Mouse (Mus musculus) ovary, postnatal 14 days (tissue): ENCODE measurements around the gene Rhbdd2.

Source experiments
- DNase-seq: peaks from one replicate; pipeline ENCODE4 v3.0.0; 2022; ENCODE audit warnings: low spot score

Gene Rhbdd2

DNA sequence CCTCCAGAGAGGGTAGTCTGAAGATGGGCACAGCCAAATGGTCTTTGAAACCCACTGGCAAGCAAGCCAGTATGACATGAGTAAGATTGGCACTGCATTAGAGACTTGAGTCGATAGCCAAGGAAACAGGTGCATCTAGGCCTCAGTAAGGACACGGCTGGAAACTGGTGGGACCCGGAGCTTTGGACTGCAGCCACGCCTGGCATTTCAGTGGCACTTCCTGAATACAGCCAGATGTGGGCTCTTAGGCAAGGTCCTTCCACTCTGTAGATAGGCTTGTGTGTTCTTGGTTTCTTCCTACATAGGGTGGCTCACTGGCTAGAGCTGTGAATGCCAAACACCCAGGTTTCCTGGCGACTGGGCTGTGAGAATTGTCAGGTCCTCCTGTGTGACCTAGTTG is 12.9 kb downstream of the Rhbdd2 start:
- DNase-seq = no peak

DNA sequence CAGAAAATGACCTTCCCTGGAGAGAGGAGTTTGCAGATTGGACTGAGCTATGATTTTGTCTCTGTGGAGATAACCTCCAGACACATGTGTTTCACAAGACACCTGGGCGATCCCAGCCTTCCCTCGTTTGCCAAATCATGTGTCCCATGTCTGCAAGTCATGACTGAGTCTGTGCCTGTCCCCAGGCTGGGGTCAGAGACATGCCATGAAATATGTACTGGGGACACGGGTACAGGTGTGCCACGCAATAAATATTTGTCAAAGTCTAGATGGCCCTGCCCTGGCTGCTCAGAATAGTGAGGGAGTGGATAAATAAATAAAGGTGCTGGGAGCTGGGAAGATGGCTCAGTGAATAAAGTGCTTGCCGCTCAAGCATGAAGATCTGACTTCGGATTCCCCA is 13.6 kb downstream of the Rhbdd2 start:
- no peak for DNase-seq

DNA sequence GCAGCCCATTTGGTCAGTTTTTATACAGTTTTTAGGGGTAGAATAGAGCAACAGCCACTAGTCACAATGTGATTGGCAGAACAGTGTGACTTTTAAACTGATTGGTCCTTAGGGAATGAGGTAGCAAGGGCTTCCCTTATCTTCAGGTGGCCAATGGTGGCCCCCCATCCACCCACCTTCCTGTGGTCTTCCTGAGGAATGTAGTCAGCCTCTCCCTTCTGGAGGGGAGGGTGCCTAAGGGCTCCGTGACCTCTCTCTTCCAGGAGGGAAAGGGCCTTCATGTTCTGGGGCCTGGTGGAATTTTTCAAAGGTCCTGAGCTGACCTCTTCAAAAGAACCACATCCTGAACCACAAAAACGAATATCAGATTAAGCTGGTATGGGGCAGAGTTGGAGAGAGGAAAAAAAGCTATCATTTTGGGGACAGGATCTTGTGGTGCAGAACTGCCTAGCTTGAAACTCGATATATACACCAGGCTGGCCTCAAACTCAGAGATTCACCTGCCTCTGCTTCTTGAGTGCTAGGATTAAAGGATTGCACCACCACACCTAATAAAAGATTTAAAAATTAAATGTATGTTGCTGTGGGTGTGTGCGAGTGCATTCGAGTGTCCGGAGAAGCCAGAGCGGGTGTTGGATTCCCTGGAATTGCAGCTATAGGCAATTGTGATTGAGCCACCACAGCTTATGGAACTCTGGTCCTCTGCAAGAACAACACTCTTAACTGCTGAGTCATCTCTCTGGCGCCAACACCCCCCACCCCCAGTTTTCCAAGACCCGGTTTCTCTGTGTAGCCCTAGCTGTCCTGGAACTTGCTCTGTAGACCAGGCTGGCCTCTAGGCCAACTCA is 16.3 kb downstream of the Rhbdd2 start:
- DNase-seq = no peak

DNA sequence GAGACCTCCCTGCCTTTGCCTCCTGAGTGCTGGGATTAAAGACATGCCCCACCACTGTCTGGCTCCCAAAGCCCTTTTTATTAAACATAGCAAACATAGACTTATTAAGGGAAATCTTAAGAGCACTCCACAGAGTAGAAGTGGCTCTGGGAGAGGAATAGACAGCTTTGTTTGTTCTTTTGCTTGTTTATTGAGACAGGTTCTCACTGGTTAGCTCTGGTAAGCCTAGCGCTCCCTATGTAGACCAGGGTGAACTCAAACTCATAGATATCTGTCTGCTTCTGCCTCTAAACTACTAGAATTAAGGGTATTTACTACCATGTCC is 16.9 kb downstream of the Rhbdd2 start:
- no peak for DNase-seq

DNA sequence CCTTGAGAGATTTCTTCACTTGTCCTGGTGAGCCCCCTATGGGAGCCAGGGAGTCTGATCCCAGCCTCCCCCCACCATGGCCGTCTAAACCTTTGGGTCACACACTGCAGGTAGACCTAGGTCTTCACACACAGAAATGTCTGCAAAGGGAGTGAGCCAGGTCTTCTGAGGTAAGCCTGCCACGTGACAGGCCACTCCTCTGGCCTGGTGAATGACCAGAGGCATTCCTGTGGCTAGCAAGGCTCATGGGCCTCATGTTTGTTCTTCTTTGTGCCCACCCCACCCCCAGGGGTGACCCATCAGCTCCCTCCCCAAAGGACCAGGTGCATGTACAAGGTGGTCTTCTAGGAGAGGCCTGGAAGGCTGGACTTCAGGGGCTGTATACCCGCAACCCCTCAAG is 19.1 kb downstream of the Rhbdd2 start:
- no peak for DNase-seq

DNA sequence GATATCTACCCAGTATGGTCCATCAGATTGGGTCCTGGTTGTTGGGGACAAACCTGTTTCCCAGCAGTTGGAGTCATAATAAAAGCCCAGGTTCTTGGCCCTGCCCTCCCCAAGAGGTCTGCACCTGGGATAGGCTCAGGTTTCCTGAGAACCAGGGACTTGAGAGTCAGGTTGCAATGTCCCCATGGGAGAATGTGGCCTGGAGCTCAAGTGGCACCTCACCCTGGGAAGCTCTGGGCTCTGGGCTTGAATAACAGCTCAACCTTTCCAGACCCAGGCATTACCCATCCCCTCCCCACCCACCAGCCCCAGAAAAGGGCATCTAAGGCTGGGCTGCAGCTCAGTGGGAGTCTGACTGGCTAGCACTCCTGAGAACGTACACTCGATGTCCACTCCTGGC is 20.8 kb downstream of the Rhbdd2 start:
- no peak for DNase-seq

DNA sequence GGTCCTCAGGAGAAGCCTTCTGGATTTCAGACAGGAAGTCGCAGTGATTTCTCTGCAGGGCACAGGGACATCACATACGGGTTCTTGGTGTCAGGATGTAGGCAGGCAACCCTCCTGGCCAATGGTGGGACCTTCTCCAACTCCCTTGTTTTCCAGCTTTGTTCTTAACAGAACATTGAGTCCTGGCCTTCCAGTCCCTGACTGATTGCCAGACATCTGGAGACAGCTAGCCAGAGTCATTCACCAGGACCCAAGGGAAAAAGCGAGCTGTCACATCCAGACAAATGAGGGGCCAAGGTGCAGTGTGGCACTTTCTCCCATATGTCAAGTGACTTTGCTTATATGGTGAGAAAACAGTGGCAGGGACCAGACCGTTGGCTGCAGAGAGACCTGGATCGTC is 23.6 kb downstream of the Rhbdd2 start:
- DNase-seq = no peak

DNA sequence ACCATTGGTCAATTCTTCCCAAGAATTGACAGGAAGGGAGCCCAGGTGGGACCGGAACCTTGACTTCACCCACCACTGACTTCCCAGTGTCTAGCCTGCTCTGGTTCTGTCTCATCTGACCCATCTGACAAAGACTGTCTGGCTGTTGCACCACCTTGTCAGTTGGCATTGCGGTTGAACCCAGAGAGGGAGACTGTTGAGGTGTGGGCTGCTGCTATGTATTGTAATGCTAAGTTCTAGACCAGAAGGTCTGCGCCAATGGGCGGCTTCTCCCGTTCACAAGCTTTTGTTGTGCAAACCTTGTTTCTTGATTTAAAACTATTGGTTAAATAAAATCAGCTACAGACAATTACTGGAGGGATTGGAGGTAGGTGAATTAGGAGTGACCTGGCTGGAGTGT is 24.7 kb downstream of the Rhbdd2 start:
- DNase-seq = no peak

DNA sequence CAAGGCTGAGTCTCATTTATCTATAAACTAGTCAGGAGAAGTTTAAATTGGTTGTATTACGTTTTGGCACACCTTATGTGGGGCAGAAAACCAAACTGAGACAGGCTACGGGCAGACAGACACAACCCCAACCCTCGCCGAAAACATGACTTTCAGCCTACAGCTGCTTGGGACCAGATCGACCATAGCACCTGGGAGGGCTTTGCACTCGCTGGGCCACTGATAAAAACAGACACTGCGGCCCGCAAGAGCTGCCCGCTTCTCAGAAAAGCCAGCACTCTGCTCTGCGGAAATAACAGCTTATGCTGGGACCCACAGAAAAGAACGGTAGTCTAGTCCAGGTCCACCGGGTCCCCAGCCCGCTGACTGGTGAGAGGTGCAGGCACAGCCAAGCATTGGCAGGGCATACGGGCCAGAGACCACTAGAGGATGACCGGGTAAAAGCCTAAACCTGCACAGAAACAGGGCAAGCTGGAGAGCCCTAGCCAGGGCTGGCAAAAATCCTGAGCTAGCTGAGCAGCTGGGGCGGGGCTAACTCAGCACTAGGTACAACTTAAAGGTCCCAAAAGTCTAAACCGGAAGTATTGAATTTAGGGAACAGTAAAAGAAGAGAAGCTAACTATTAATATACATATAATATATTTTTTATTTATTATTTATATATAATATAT is 25.4 kb downstream of the Rhbdd2 start:
- DNase-seq = no peak

DNA sequence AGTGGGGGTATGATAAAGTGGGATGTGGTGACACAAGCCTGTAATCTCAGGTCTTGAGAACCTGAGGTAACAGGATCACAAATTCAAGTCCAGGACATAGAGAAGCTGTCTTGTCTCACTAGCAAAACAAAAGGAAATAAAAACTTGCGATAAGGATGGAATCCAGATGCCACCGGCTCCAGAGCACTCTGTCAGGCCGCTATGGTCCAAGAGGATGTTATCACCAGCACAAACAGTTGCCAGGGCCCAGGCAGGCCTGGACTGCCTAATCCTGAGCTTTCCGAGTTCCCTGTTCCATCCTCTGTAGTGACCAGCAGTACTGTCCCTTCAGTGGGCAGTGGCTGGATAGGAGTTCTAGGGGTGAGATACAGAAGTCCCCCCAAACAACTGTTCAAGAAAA is 27.5 kb downstream of the Rhbdd2 start:
- no peak for DNase-seq

DNA sequence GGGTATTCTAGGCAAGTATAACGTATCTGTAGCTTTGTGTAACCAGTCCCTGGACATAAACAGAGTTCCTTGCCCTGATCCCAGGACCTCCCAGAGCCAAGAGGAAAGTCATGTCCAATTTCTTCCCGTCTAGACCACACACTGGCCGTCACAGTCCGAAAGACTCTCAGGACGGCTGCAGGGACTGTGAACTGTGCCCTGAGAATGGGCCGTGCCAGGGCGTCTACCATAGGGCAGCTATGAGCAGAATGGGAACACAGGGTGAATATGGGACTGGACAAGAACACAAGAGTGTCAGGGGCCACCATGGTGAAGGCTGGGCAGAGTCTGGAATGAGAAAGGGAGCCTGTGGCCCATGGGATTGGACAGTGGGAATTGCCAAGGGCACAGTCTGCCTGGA is 28.1 kb downstream of the Rhbdd2 start:
- DNase-seq = no peak

DNA sequence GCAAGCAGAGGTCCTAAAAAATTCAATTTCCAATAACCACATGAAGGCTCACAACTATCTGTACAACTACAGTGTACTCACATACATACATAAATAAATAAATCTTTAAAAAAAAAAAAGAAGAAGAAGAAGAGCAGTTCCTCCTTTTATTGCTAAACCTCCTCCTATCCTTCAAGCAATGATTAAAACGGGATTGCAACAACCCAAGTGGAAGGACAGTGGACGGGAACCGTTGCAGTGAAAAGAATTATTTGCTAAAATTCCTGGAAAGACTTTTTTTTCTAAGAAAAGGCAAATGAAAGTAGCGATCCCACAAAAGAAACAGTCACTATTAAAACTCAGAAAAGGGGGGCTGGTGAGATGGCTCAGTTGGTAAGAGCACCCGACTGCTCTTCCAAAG is 34.5 kb downstream of the Rhbdd2 start:
- DNase-seq = no peak

DNA sequence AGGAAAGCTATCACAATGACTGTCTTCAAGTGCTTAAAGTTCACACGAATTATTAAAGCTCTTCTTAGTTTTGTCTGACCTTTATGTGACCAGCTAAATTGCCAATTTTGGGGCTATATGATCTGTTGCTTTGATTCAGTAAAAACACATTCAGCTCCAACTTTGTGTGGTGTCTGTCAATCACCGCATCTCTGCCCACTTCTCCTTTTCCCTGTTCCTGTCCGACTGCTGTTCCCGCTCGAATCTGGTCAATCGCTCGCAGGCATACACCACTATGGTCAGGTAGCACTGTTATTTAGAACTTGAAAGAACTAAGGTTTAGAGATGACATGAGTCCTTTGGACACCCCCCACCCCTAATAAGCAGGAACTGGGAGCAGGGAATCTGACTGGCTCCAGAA is 35.7 kb downstream of the Rhbdd2 start:
- no peak for DNase-seq

DNA sequence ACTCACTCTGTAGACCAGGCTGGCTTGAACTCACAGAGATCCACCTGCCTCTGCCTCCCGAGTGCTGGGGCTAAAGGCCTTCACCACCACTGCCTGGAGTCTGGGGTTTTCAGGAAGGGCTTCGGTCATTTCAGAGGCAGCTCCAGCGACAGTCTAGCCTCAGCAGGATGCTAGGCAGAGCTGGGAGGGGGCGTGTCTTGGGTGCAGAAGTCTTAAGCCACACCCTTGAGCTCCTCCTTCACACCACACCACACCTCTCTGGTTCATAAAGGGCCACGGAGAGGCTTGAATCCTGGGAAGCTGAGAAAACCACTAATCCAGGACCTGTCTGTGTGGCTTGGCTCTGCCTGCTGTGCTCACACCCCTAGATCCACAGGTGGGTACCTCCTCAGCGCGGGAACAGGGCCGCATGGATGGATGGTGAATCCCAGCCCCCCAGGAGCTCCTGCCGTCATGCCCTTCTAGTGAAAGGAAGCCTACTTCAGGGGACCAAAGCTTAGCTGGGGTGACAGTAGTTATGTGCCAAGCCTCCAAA is 37.4 kb downstream of the Rhbdd2 start, which contains the start of gene Por:
TSS of gene Por (plus strand) at position 293 of the 535 bp plus-strand sequence.
- DNase-seq = no peak

DNA sequence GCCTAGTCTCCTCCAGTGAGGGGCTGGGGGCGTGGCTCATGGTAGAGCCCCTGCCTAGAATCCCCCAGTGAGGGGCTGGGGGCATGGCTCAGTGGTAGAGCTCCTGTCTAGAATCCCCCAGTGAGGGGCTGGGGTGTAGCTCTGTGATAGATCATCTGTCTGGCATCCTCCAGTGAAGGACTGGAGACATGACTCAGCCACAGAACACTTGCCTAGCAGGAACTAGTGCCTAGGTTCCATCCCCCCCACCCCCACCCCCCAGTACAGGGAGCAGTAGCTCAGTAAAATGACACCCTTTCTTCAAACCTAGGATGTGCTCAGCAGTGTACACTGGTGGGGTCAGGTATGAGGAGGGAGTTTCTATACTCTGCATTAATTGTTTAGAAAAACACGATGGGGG is 38.5 kb downstream of the Rhbdd2 start:
- DNase-seq = no peak

DNA sequence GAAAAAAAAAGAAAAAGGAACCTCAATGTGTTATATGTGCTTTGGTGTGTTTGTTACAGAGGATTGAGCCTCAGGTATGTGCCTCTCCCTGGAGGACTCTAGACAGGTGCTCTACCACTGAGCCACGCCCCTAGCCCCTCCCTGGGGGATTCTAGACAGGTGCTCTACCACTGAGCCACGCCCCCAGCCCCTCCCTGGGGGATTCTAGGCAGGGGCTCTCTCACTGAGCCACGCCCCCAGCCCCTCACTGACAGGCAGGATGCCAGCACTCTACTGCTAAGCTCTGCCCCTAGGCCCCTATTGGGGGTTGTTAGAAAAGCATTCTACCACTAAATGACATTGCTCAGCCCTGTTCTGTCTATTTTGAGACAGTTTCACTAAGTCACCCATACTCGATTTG is 40.1 kb downstream of the Rhbdd2 start:
- no peak for DNase-seq

DNA sequence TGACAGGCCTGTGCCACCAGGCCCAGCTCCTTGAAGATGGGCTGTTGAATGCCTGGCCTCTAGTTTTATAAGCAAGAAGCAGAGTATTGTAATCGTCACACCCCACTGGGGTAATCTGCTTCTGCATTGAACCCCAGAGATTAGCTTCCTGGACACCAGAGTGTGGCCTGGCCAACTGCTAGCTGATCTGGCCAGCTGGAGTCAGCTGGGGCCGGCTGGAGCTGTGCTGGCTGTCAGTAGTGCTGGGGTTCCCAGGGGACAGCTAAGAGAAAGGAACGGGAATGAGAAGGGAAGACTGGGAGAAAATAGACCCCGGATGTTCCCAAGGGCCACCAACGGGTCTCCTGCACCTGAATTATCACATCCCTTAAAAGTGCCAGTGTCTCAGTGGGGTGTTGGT is 40.6 kb downstream of the Rhbdd2 start:
- no peak for DNase-seq

DNA sequence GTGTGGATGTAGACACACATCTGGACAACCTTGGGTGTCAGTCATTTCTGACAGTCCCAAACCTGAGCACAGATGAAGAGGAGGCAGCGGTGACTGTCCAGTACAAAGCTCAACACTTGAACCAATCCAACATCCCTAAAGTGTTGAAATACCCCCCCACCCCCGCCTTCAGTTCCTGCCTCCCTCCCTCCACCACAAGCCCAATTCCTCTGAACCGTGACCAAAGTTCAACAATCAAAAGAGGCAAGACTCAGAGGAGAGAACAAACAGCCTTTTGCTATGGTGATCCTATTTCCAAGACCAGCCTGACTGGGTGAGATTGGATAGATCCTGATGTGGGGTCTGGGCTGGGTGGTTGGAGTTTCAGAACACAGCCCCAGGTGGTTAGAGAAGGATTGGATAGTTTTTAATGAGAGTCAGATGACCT is 41.9 kb downstream of the Rhbdd2 start:
- no peak for DNase-seq

DNA sequence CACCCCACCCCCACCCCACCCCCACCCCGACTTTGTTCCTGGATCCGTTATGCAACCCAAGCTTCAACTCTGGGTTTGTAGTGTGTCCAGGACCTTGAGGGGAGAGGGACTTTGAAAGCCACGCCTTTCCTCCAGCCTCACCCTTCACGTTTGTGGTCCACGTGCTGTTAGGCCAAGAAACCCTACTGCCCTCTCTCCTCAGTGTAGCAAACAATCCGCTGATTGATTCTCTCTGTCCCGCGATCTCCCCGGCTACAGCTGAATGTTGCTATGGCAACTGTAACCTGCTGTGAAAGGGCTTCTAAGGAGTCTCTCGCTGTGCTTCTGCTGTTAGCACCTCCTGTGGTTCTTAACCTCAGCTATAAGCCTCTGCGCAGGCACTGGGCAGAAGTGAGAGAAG is 42.4 kb downstream of the Rhbdd2 start:
- no peak for DNase-seq

DNA sequence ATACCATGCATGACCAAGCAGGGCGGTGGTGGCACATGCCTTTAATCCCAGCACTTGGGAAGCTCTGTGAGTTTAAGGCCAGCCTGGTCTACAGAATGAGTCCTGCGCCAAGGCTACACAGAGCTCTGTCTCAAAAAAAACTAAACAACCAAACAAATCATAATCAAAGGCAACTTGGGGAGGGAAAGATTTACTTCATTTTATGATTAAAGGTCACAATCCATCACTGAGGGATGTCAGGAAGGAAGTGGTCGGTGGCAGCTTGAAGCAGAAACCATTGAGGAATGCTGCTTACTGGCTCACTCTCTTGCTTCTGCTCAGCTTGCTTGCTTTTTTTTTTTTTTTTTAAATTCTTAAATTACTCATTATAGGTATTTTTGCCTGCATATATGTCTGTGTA is 44.3 kb downstream of the Rhbdd2 start:
- no peak for DNase-seq

DNA sequence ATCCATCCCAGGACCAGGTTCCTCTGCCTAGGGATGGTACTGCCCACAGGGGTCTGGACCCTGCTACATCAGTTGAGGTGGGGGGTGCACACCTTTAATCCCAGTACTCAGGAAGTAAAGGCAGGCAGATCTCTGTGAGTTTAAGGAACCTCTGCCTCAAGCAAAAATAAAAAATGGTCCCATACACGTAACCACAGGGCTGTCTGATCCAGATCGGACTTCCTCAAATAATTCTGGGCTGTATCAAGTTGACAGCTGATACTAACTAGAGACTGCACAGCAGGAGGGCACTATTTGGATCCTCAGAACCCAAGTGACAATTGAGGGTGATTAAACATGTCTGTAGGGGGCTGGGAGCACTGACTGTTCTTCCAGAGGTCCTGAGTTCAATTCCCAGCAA is 44.8 kb downstream of the Rhbdd2 start:
- DNase-seq = no peak

DNA sequence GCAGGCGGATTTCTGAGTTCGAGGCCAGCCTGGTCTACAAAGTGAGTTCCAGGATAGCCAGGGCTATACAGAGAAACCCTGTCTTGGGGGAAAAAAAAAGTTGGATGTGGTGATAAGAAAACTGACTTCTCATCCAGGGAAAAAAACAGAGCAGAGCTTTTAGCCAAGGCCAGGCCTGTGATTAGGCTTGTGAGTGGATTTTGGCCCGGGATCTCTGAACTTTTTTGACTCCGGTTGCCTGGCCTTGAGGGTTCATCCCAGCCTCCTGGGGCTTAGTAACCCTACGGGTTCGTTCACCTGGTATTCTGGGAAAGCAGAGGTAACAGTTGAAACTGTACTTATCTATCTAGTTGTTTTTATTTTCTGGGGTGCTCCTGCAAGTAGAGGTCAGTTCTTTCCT is 46.1 kb downstream of the Rhbdd2 start:
- DNase-seq = no peak

DNA sequence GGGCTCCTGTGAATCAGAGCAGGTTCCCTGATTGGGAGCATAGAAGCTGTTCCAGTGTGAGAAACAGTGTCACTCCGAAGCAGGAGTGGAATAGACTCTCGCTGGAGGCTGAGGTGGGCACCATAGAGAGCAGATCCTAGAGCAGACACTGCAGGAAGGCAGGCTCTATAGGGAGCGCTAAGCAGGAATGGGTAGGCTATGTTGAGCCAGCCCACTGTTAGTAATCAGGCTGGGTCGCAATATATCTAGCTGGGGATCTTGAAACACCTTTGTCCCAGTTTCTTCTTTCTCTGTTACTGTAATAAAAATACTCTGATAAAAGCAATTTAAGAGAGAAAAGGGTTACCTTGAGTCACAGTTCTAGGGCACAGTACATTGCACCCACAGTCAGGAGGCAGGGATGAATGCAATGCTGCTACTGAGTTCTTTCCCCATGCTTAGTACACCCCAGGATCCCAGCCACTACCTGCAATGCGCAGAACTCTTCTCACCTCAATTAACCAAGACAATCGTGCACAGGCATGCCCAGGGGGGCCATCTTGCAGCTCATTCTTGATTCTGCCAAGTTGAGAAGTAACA is 48.6 kb downstream of the Rhbdd2 start:
- no peak for DNase-seq
